Mouse (Mus musculus) lung, postnatal 36 days (tissue): ENCODE data around the gene Ttc38.
A peak's percentile ranks its signal among the peaks of the same experiment; 100 is the strongest.

ENCODE experiments used
- DNase-seq: peaks from one replicate; pipeline ENCODE4 v3.0.0; 2022; ENCODE audit warnings: mixed read lengths

Ttc38 gene

GRCm38 (mm10) chr15:85831954-85832590 lies at the start of gene Ttc38:
Gene Ttc38 (plus strand): TSS chr15:85832306.
- DNase-seq: peak; percentile 95

- peak; percentile 11 for DNase-seq
Observed at GRCm38 (mm10) chr15:85783146-85783545, 49.0 kb upstream of the Ttc38 start.

DNA sequence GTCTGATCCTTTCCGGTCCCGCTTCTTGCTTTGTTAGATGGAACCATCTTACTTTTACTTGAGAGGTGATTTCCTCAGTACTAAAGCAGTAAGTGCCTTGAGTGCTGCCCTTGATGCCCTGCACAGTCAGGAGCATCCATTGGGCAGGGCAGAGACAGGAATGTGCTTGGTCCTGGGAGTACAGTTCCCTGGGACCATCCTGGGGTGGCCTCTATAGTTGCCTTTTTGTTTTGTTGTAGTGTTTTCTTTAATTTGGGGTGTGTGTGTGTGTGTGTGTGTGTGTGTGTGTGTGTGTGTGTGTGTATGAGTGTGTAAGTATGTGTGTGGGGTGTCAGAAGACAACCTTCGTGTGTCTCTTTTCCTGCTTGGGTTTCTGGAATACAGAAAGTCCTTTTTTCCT lies 47.8 kb upstream of the Ttc38 start:
- no peak for DNase-seq

DNA sequence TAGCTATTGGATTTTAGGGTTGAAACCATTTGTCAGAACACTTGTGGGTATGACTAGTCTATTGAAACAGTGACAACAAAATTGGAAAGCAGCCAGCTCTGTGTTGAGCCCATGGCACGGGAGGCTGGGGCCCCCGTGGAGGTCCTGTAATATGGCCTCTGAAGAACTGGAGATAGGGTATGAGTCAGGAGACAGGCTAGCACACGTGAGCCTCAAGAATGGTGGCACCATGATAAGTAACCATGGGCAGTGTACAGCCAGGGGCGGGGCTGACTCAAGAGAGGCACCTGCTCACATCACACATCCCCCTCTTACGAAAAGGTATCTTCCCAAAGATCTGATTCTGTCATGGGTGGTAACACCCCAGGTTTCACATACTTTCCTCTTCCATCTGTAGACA lies 45.4 kb upstream of the Ttc38 start:
- no peak for DNase-seq

DNA sequence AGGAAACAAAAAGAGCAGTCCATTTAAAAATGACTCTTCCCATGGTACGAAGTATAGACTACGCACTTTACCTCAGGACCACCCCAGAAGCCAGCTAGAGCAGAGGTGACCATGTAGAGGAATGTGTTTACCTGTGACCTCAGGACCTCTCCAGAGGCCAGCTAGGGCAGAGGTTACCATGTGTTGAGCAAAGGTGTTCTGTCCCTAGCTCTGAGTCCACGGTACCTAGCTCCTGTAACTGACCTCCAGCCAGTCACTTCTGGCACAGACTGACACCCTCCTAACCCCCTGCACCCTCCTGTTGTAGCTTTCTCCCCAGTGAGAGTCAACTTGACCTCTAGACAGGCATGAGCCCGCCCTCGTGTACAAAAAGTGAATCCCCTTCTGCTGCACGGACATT lies 44.6 kb upstream of the Ttc38 start:
- DNase-seq: no peak

DNA sequence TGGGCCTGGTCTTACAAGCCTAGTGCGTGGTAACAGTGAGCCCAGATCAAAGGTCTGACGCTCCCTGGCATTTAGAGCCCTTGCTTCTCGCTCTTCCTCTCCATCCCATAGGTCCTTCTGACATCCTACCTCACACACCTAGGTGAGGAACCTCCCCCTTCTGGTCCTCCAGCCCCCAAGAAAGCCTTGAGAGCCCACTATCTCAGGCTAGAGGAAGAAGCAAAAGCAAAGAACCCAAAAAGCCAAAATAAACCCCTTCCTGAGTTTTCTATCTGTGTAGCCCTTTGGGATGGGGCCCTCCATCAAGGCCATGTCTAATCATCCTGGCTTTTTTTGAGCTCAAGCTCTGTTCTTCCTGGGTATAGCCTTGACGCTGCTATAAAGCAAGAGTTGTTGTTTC lies 44.1 kb upstream of the Ttc38 start:
- no peak for DNase-seq

GRCm38 (mm10) chr15:85788633-85789032 lies 43.5 kb upstream of the Ttc38 start:
- DNase-seq: no peak

DNA sequence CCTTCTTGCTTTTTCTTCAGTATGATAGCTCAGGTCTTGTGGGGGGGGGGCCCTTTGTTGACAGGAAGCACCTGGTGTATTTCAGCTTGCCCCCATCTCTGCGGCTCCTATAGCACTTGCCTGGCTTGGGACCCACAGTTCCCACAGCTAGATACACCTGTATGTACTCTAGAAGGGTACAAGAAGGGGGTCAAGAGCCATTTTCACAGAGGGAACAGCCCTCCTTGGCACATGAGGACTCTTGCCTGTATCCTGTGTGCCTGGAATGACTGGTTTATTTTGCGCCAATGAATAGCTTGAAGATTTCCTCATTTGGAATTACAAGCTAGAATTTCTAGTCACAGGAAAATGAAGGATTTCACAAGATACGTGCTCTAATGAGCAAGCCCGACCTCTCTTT lies 40.7 kb upstream of the Ttc38 start:
- DNase-seq: peak; percentile 77

DNA sequence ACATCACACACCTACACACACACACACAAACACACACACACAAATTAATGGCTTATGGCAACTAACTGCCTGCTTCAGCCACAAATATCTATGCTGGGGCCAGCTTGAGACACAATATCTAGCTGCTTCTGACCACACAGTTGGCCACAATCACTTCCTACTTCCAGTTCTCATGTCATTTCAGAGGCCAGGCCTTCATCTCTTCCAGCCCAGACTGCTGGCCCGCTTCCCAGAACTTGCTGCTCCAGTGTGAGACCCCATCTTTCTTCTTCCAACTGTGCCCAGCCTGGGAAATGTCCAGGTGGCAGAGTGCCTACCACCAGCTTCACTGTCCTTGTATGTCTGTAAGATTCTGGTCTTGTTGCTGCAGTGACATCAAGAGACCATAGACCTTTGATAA lies 39.3 kb upstream of the Ttc38 start:
- no peak for DNase-seq

GRCm38 (mm10) chr15:85795516-85795915 lies 36.6 kb upstream of the Ttc38 start:
- DNase-seq: no peak

DNA sequence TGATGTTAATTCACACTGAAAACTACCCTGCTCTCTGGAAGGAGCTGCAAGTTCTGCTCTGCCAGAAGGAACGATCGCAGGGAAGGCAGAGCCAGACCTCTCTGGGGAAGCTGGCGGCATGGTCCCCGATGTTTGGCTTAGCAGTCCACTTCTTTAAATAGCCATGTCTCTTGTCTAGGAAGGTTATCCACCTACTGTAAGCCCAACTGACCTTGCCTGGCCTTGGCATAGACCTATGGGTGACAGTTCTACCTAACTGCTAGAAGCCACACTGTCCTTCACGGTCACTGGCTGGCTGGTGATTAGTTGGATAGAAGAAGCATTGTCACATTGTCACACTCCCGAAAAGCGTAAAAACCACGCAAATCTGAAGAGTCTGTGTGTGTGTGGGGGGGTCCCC lies 33.4 kb upstream of the Ttc38 start:
- no peak for DNase-seq

GRCm38 (mm10) chr15:85802931-85803330 lies 29.2 kb upstream of the Ttc38 start:
- DNase-seq: no peak

DNA sequence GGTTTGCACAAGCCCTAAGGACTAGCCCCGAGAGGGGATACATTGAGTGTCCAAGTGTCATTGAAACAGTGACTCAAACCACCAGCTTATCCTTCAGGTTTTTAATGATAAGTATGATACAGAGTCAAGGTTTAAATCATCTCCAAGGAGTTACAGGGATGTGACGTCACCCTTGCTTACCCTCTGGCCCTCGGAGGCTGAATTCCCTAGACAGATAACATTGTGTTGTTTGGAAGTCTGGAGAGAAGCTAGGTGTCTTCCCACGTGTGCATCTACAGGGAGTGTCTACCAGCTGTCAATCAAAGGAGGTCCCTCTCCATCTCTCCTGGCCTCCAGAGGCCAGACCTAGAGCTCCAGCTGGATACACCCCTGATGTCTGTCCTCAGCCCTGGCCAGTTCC lies 25.2 kb upstream of the Ttc38 start:
- DNase-seq: no peak

- DNase-seq: no peak
Observed at GRCm38 (mm10) chr15:85807404-85807803, 24.7 kb upstream of the Ttc38 start.

GRCm38 (mm10) chr15:85808031-85808430 lies 24.1 kb upstream of the Ttc38 start:
- no peak for DNase-seq

DNA sequence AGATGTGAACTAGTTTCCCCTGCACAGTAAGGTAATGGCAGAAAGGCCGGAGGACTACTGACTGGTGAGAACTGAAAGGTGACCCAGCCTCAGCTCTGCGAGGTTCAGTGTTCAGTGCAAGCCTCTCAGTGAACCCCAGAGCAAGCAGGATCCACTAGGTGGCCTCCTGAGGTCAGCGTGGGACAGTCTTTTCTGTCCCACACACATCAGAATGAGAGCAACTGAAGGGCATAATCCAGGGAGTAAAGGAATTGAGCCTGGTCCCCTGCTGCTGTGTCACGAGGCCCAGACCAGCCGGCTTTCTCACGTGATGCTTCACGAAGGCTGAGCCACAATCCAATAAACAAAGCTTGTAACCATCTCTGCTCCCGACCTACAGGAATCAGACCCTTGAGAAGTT lies 23.7 kb upstream of the Ttc38 start:
- DNase-seq: no peak

DNA sequence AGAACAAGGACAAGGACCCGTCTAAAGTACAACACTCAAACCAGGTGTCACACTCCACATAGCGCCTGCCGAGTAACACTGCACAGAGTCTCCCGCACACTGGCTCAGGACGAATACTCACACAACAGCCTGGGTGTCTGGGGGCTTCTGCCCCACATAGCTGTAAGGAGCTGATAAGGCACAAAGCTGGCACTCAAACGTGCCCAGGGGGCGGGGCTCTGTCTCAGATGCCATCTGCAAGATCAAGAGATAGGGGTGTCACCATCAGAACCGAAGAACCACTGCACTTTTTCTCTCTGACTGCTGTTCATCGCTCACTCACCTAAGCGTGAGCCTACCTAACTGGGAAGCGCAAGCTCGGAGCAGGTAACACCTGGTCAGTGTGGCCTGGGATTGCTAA lies 23.0 kb upstream of the Ttc38 start:
- DNase-seq: no peak

GRCm38 (mm10) chr15:85810462-85810805 lies 21.7 kb upstream of the Ttc38 start:
- DNase-seq: no peak

DNA sequence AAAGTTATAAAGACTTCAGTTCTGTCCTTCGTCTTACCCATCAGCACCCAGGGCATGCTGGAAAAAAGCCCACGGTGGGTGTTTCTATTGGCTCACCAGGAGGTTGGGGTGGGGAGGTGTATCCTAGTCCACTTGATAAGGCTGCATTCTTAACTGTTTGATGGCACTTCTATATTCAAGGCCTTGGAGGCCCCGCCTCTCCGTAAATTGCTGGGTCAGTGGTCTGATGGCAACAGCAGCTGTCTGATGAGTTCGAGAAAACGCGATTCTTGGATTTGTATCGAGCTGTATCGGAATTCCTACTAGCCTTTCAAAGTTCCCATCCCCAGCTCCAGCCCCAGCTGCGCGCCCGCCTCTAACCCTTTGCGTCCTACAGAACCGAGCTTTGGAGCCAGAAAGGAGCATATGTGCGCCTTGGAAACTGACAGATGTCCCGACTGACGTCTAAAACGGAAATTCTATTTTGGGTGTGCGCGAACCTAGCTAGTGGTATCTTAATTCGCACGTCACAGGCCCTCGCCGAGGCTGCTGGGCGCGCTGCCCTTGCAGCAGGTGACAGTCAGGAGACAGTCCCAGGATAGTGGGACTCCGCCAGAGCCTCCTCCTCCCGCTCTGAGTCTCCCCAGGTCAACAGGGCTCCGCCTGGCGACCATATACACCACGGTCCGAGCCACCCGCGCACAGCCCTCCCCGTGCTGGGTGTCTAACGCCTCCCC lies 21.1 kb upstream of the Ttc38 start:
- peak; percentile 76 for DNase-seq

- DNase-seq: peak; percentile 99
Observed at GRCm38 (mm10) chr15:85811535-85812277, 20.4 kb upstream of the Ttc38 start, which contains the start of gene Cdpf1. Gene Cdpf1 (minus strand): TSS chr15:85811697.

DNA sequence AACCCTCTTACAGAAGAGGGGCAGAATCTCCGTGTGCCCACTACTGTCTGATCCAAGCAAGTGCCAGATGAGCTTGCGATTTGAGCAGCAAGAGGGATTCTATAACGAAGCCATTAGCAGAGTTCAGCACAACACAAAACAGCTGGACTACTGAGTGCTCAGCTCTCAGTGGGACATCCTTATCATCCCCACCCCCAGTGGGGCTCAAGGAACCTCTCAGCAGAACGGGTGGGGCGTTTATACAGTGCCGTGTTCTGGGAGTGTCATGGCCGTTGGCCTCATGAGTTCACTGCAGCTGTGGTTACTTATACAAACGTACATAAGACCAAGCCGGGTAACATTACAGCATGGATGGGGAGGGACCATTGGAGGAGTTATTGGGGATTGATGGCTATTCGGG lies 18.7 kb upstream of the Ttc38 start:
- DNase-seq: no peak

GRCm38 (mm10) chr15:85821203-85822010 lies 10.7 kb upstream of the Ttc38 start, which contains the start of gene Pkdrej:
Gene Pkdrej (minus strand): TSS chr15:85821734.
- DNase-seq: no peak

DNA sequence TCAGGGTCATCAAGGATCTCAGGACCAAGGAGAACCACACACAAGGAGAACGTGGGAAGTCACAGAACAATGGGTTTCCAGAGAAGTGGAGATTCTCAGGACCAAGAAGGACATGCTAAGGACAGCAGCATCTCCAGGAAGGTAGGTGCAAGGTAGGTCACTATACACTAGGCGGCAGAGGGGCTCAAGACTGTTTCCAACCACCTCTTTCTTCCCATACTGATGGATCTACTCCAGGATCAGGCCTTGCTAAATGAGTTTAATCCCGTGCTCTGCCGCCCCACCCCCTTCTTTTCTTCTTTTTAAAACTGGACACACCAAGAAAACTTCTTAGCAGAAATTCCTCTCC lies 10.1 kb upstream of the Ttc38 start:
- DNase-seq: peak; percentile 26
